Mouse (Mus musculus): ENCODE data around the gene Dtx1.

DNA sequence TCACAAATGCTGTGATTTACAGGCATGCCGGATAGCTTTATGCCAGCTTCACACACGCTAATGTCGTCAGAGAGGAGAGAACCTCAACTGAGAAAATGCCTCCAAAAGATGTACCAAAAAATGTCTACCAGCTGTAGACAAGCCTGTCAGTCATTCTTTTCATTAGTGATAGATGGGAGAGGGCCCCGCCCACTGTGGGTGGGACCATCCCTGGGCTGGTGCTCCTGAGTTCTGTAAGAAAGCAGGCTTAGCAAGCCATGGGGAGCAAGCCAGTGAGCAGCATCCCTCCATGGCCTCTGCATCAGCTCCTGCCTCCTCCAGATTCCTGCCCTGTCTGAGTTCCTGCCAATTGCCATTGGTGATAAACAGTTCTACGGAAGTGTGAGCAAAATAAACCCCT is 76.1 kb downstream of the Dtx1 start:
- TF ChIP-seq CTCF (IDR thresholded peaks at IDR 0.05; ENCODE audit: extremely low read depth, insufficient read depth, insufficient read length, insufficient replicate concordance) (no peak), POLR2A (IDR thresholded peaks at IDR 0.05; ENCODE audit: low read depth, low read length) (no peak)
